Mouse (Mus musculus) kidney, embryonic 16.5 days (tissue): ENCODE data around the gene Ackr3. TPM values are rescaled to one million over a fixed set of nuclear protein-coding genes. Genes with fewer than 3 reads are reported as not detected.

Experiments
- ATAC-seq: fragments of 200-750 bp; cut with Nextera tagmentation; 2 replicates; pipeline ENCODE4 v1.8.0; 2017; ENCODE audit warnings: moderate TSS enrichment; ENCODE audit not compliant: low FRiP score, low TSS enrichment
- H3K27ac ChIP-seq: fragments of 300-500 bp; sonication (generic); 2 replicates; pipeline ENCODE4 v1.5.1; 2014; ENCODE audit warnings: low read length
- H3K27me3 ChIP-seq: fragments of 300-500 bp; sonication (generic); 2 replicates; pipeline ENCODE4 v1.6.1; 2014; ENCODE audit warnings: low read length, control low read depth, mixed read lengths; ENCODE audit not compliant: insufficient read depth
- H3K36me3 ChIP-seq: fragments of 300-500 bp; sonication (generic); 2 replicates; pipeline ENCODE4 v1.6.1; 2014; ENCODE audit warnings: low read length, control low read depth, mixed read lengths; ENCODE audit not compliant: insufficient read depth
- H3K4me1 ChIP-seq: fragments of 300-500 bp; sonication (generic); 2 replicates; pipeline ENCODE4 v1.6.1; 2014; ENCODE audit warnings: low read length, control low read depth, mixed read lengths; ENCODE audit not compliant: insufficient read depth
- H3K4me2 ChIP-seq: fragments of 300-500 bp; sonication (generic); replicated peaks from 2 replicates; pipeline ENCODE4 v1.6.1; 2014; ENCODE audit warnings: low read depth, low read length
- H3K4me3 ChIP-seq: fragments of 300-500 bp; sonication (generic); 2 replicates; pipeline ENCODE4 v1.5.1; 2014; ENCODE audit warnings: mild to moderate bottlenecking, low read length
- H3K9ac ChIP-seq: fragments of 300-500 bp; sonication (generic); replicated peaks from 2 replicates; pipeline ENCODE4 v1.6.1; 2014; ENCODE audit warnings: low read length
- H3K9me3 ChIP-seq: fragments of 300-500 bp; sonication (generic); 2 replicates; pipeline ENCODE4 v1.6.1; 2016; ENCODE audit warnings: low read length, control low read depth
- WGBS: fragments of 180-500 bp; shearing (Covaris S2); extraction: QIAGEN DNeasy Blood & Tissue Kit; methylation state at CpG from one replicate; pipeline ENCODE4 v1.1.7; 2014; 5-methylcytosine and 5-hydroxymethylcytosine counted together
- polyA plus RNA-seq: library from polyadenylated mRNA; unstranded; fragments of >200 nt; fragmentation: Nextera tagmentation; extraction: Ambion mirVana; gene quantifications from 2 replicates; pipeline ENCODE4 v1.2.1, GENCODE M21; 2015

Ackr3 gene
- polyA plus RNA-seq, 1 experiment from 2014 or later, result 51.8 TPM

DNA sequence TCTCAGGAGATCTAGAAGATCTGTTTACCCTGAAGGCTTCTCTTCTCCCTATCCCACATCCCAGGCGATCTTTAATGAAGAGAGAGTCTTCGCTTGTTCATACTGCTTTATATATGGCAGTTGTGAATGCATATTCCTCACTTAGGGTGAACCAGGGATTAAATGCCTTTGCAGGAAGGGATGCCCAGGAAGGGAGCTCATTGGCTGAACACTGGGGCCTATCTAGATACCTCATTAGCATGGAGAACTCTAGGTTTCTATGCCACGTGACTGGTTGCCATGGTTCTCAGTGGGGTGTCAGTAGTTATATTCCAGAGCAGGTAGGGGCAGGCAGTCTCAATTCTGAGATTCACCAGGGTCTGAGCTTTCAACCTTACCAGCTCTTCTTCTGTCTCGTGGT, 17.1 kb downstream of the Ackr3 start:
- Histone ChIP-seq H3K4me1 (peaks cover 12% of the 10 kb centered on the region), H3K9ac (no peak overlapping the region), H3K27me3 (no peaks in the 10 kb centered on the region), H3K27ac (no peak overlapping the region), H3K4me3 (no peak overlapping the region), H3K36me3 (peaks cover 10% of the 10 kb centered on the region), H3K4me2 (no peak overlapping the region), H3K9me3 (peaks cover 6% of the 10 kb centered on the region; the same call in 1 of the 2 replicates)
- 90% methylated on average over 4 of the region's 4 CpGs for WGBS
- no peak for ATAC-seq

DNA sequence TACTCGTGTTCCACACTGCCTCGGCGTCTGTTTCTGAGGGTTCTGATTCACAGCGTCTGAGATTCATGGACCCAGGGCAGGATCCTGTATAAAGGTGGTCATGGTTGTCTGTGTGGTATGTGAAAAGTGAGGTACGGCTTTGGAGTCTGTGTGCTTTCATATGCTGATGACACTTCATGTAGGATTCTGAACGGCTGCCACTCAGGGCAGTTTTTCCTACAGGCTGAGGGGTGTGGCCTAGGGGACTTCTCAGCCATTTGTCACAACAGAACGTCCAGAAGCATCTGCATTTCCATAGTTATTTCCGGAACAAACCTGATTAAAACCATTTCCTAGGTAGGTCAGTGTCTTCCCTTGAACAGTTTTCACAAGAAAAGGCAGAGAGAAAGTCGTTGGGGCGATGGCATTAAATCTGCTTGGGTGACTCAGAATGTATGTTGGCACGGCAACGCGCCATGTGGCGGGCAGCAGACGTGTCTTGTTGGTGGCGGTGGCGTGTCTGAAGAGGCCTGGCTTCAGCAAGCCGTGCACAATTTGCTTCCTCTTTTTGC, 18.1 kb downstream of the Ackr3 start:
- H3K4me1 ChIP-seq, result peaks cover 12% of the 10 kb centered on the region
- H3K36me3 ChIP-seq, result peaks cover 7% of the 10 kb centered on the region
- H3K4me2 ChIP-seq, result no peak overlapping the region
- peaks cover 6% of the 10 kb centered on the region; the same call in 1 of the 2 replicates for H3K9me3 ChIP-seq
- no peak overlapping the region for H3K4me3 ChIP-seq
- ATAC-seq, result no peak
- no peaks in the 10 kb centered on the region for H3K27me3 ChIP-seq
- H3K9ac ChIP-seq, result no peak overlapping the region
- 72% methylated on average over 18 of the region's 18 CpGs for WGBS
- H3K27ac ChIP-seq, result no peak overlapping the region

DNA sequence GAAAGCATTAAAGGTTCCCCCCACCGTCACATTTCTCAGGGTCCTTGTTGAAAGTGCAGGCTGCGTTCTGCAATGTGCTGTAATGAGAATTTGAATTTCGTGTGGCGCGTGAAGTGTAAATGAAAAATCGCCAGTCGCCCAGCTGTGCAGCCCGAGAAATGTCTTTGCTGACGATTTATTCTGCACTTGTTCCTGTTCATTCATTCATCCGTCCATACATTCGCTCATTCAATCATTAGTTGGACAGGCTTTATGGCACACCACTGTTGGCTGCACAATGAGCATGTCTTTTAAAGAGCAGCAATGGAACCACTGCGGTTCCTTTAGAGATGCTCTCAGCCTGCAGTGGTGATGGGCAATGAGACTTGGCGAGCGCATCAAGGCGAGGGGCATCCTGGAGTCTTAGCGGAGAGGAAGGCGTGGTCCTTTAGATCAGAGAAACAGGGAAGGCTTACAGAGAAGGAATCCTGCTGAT, 18.7 kb downstream of the Ackr3 start:
- Histone ChIP-seq H3K9ac (no peak overlapping the region), H3K4me1 (peaks cover 14% of the 10 kb centered on the region), H3K9me3 (peaks cover 6% of the 10 kb centered on the region; the same call in 1 of the 2 replicates), H3K4me3 (no peak overlapping the region), H3K27ac (no peak overlapping the region), H3K27me3 (no peaks in the 10 kb centered on the region), H3K4me2 (no peak overlapping the region), H3K36me3 (peaks cover 6% of the 10 kb centered on the region; the same call in 1 of the 2 replicates)
- 85% methylated on average over 17 of the region's 17 CpGs for WGBS
- ATAC-seq, result no peak

DNA sequence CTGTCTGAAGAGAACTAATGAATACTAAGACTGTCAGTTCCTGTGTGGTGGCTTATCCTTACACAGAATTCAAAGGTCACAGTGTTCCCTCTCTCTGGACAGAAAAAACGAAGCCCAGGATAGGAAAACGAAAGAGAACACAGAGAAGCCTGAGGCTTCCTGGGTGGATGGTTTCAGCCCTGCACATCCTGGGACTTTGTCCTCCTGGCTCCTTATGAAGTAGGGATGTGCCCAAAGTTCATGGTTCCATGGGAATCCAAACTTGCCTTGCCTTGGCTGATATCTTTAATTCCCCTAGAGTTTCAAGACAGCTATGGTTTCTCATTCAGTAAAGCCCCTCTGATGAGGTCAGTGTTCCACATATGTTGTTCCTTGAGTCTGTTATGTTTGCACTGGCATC, 19.2 kb downstream of the Ackr3 start:
- Histone ChIP-seq H3K27me3 (no peaks in the 10 kb centered on the region), H3K9ac (no peak overlapping the region), H3K4me3 (no peak overlapping the region), H3K36me3 (peaks cover under 1% of the 10 kb centered on the region; the same call in 1 of the 2 replicates), H3K4me2 (no peak overlapping the region), H3K9me3 (peaks cover 2% of the 10 kb centered on the region; the same call in 1 of the 2 replicates), H3K4me1 (peaks cover 16% of the 10 kb centered on the region), H3K27ac (no peak overlapping the region)
- no peak for ATAC-seq
- 61% methylated on average over 2 of the region's 2 CpGs for WGBS

DNA sequence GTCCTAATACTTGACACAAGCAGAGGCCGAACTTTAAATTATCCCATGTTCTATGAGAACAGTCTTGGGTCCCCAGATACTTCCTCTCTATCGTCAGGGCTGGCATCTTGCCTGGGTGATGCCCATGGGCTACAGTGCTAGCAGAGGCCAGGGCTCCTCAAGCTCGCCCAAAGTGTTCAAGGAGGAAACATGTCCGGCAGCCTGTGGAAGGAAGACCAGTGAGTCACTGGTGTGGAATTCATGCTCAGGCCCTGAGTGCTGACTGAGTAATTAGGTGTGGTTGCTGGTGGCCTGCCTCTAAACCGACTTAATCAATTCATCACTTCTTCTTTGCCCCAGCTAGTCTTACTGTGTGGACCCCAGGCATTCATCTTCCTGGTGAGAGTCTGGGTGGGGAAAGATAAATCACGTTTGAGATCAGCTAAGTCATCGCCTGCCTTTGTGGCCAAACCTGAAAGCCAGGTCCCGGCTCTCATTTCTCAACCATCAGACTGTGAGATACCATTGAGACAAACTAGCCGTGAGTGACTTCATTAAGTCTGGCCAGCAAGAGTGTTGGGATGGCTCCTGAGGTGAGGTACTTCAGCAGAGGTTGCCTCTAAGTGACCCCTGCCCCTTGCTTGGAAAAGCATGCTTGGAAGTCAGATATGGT, 21.9 kb downstream of the Ackr3 start:
- no peak overlapping the region for H3K27ac ChIP-seq
- no peaks in the 10 kb centered on the region for H3K36me3 ChIP-seq
- H3K4me3 ChIP-seq, result no peak overlapping the region
- H3K4me1 ChIP-seq, result peaks cover 25% of the 10 kb centered on the region
- WGBS, result 40% methylated on average over 9 of the region's 9 CpGs
- H3K9ac ChIP-seq, result no peak overlapping the region
- no peaks in the 10 kb centered on the region for H3K27me3 ChIP-seq
- no peaks in the 10 kb centered on the region for H3K9me3 ChIP-seq
- no peak overlapping the region for H3K4me2 ChIP-seq
- ATAC-seq, result 0 out of 2 replicates have a peak, but pooled peaks have one; percentile 53

DNA sequence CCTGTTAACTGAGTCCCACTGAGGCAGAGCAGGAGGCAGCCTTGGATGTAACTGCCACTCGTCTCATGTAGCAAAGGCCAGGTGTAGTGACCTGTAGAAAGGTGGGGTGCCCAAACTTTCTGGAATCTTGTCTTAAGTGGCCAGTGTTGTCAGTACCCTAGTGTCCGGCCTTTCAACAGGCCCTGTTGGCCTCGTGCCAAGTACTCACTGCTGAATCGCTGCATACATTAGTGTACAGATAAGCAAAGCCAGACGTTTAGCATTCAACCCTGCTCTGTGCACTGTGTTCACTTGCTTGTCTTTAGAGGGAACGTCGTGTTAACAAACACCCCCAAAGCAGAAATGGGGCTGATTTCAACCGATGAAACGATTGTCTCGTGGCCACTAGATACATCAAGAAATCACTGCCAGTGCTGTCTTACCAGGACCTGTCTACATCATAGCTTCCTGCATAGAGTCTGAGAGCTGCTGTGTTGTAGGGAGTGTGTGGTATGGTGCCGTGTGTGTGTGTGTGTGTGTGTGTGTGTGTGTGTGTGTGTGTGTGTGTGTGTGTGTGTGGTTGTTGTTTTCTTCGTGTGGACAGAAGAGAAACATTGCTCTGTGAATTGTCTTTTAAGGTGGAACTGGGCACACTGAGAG, 24.0 kb downstream of the Ackr3 start:
- no peak overlapping the region for H3K9ac ChIP-seq
- no peak overlapping the region for H3K27ac ChIP-seq
- peaks cover 31% of the 10 kb centered on the region for H3K4me1 ChIP-seq
- H3K9me3 ChIP-seq, result no peaks in the 10 kb centered on the region
- no peak overlapping the region for H3K4me2 ChIP-seq
- no peaks in the 10 kb centered on the region for H3K27me3 ChIP-seq
- H3K4me3 ChIP-seq, result no peak overlapping the region
- H3K36me3 ChIP-seq, result no peaks in the 10 kb centered on the region
- 49% methylated on average over 12 of the region's 12 CpGs for WGBS
- ATAC-seq, result no peak

DNA sequence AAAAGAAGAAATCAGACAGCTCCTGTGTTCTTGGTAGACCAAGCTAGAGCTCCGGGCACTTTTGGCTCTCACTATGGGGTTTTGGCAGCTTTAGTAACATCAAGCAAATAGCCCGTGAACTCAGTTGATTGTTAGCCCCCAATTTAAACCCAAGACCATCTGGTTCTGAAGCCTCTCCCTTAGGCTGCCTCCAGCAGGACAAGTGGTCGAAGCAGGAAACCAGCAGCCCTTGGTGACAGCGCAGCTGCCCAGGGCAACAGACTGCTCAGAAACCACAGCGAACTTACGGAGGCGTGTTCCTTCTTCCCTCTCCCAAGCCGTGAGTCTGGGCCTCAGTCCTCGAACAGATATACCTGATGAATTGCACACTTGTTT, 24.5 kb downstream of the Ackr3 start:
- no peaks in the 10 kb centered on the region for H3K27me3 ChIP-seq
- 48% methylated on average over 9 of the region's 9 CpGs for WGBS

DNA sequence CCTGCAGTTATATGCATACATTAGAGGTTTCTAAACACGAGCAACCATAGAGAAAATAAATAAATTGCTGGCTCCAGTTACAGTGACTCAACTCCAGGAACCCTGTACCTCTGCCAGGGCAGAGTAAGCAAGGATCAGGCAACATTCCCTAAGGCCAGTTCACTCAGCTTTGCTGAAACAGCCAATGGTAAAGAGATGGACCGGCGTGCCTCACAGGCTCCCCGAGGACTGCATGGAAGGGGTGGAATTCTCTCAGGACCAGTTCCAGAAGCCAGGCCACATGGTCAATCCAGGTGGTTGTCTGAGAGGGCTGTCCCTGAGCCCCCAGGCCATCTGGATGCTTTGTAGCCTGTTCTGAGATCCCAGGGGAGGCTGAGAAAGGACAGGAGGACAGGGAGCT, 26.8 kb downstream of the Ackr3 start:
- H3K9me3 ChIP-seq, result no peaks in the 10 kb centered on the region
- no peak for ATAC-seq
- H3K36me3 ChIP-seq, result no peaks in the 10 kb centered on the region
- no peak overlapping the region for H3K4me3 ChIP-seq
- peaks cover 21% of the 10 kb centered on the region for H3K4me1 ChIP-seq
- WGBS, result 62% methylated on average over 4 of the region's 4 CpGs
- no peak overlapping the region for H3K9ac ChIP-seq
- H3K27me3 ChIP-seq, result no peaks in the 10 kb centered on the region
- no peak overlapping the region for H3K4me2 ChIP-seq
- H3K27ac ChIP-seq, result no peak overlapping the region

More for the DNA sequence above, 24.5 kb downstream of the Ackr3 start:
- no peaks in the 10 kb centered on the region for H3K36me3 ChIP-seq
- no peak overlapping the region for H3K4me3 ChIP-seq
- H3K9me3 ChIP-seq, result no peaks in the 10 kb centered on the region
- H3K9ac ChIP-seq, result no peak overlapping the region; the same call in 1 of the 2 replicates
- peaks cover 31% of the 10 kb centered on the region for H3K4me1 ChIP-seq
- H3K4me2 ChIP-seq, result no peak overlapping the region
- no peak overlapping the region for H3K27ac ChIP-seq
- ATAC-seq, result no peak

DNA sequence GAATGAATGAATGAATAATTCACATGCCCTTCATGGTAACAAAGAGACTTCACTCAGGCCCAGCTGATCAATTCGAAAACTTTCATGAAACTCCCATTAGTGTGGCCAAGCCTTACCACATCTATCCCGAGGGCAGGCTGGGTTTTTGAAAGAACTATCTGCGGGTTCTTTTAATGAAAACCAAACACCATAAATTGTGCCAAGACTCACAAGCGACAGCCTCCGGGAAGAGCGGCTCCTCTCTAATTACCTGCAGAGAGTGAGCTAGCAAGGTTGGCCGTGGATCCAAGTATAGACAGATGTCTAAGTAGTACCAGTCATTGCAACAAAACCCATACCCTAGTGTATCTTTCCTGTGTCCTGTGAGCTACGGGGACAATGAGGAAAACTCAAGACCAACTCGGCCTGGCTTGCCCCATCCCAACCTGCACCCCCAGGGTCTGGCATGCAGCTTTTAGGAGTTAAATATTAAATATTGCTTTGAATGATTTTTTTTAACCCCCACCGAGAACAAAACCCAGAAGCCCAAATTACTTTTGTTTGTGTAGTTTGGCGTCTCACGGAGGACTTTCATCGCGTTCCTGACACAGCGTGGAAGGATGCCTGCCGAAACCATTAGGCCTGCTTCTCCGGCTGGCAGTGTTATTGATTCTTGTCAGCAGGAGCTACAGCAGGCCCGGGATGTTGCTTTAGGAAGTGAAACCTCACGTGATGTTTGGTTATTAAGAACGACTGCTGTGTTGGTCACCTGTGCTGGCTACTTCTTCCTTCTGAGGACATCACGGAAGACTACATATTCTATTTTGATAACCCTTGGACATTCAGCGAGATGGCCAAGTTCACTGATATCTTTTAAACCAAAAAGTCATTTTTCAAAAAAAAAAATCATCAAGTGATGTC, 28.1 kb downstream of the Ackr3 start:
- WGBS, result 32% methylated on average over 22 of the region's 22 CpGs
- Histone ChIP-seq H3K36me3 (no peaks in the 10 kb centered on the region), H3K9ac (no peak overlapping the region), H3K9me3 (no peaks in the 10 kb centered on the region), H3K27ac (no peak overlapping the region), H3K4me1 (peaks cover 18% of the 10 kb centered on the region; the same call in 1 of the 2 replicates), H3K4me3 (no peak overlapping the region), H3K27me3 (no peaks in the 10 kb centered on the region), H3K4me2 (no peak overlapping the region)
- no peak for ATAC-seq
